Mouse (Mus musculus) embryonic facial prominence, embryonic 12.5 days (tissue): ENCODE measurements around the gene Aes. TPM values are rescaled to one million over a fixed set of nuclear protein-coding genes. Genes with fewer than 3 reads are reported as not detected.

Experiments
- ATAC-seq: fragments of 200-750 bp; cut with Nextera tagmentation; 2 replicates; pipeline ENCODE4 v1.8.0; 2017; ENCODE audit not compliant: insufficient number of reproducible peaks, insufficient read depth, low FRiP score, low TSS enrichment
- H3K27ac ChIP-seq: fragments of 300-500 bp; sonication (generic); 2 replicates; pipeline ENCODE4 v1.5.1; 2016; ENCODE audit warnings: mild to moderate bottlenecking
- H3K27me3 ChIP-seq: fragments of 300-500 bp; sonication (generic); 2 replicates; pipeline ENCODE4 v1.6.1; 2016; ENCODE audit warnings: mild to moderate bottlenecking, moderate library complexity
- H3K36me3 ChIP-seq: fragments of 300-500 bp; sonication (generic); 2 replicates; pipeline ENCODE4 v1.6.1; 2016; ENCODE audit warnings: mild to moderate bottlenecking
- H3K4me1 ChIP-seq: fragments of 300-500 bp; sonication (generic); 2 replicates; pipeline ENCODE4 v1.6.1; 2016
- H3K4me2 ChIP-seq: fragments of 300-500 bp; sonication (generic); replicated peaks from 2 replicates; pipeline ENCODE4 v1.6.1; 2016; ENCODE audit warnings: mild to moderate bottlenecking, moderate library complexity
- H3K4me3 ChIP-seq: fragments of 300-500 bp; sonication (generic); 2 replicates; pipeline ENCODE4 v1.5.1; 2016; ENCODE audit warnings: mild to moderate bottlenecking
- H3K9ac ChIP-seq: fragments of 300-500 bp; sonication (generic); 2 replicates; pipeline ENCODE4 v1.6.1; 2016; ENCODE audit warnings: mild to moderate bottlenecking, moderate library complexity
- H3K9me3 ChIP-seq: fragments of 300-500 bp; sonication (generic); 2 replicates; pipeline ENCODE4 v1.6.1; 2016; ENCODE audit warnings: mild to moderate bottlenecking, moderate library complexity
- WGBS: fragments of 180-500 bp; shearing (Covaris S2); methylation state at CpG from one replicate; pipeline ENCODE4 v1.1.7; 2016; 5-methylcytosine and 5-hydroxymethylcytosine counted together
- polyA plus RNA-seq: library from polyadenylated mRNA; unstranded; fragments of >200 nt; fragmentation: Nextera tagmentation; extraction: Ambion mirVana; gene quantifications from 2 replicates; pipeline ENCODE4 v1.2.1, GENCODE M21; 2016

The Aes gene
- polyA plus RNA-seq, 1 experiment from 2014 or later: 523 TPM

- no peak overlapping the region for H3K4me3 ChIP-seq
- no peaks in the 10 kb centered on the region for H3K27me3 ChIP-seq
- H3K9me3 ChIP-seq: no peaks in the 10 kb centered on the region
- 0 out of 2 replicates have a peak overlapping the region, but pooled peaks have one; percentile 17 for H3K9ac ChIP-seq
- 0 out of 2 replicates have a peak, but pooled peaks have one; percentile 17 for ATAC-seq
- peak overlapping the region; percentile 63; the same call in 1 of the 2 replicates for H3K27ac ChIP-seq
- 11% methylated on average over 7 of the region's 7 CpGs for WGBS
- peak overlapping the region; percentile 42 for H3K4me2 ChIP-seq
- H3K36me3 ChIP-seq: no peaks in the 10 kb centered on the region
- H3K4me1 ChIP-seq: peaks cover 54% of the 10 kb centered on the region
These were observed 42.2 kb downstream of the Aes start for GRCm38 (mm10) chr10:81601396-81601905.

GRCm38 (mm10) chr10:81602741-81603151 is 43.5 kb downstream of the Aes start:
- no peaks in the 10 kb centered on the region for H3K9me3 ChIP-seq
- H3K4me3 ChIP-seq: no peak overlapping the region
- H3K27me3 ChIP-seq: no peaks in the 10 kb centered on the region
- H3K27ac ChIP-seq: no peak overlapping the region; the same call in 1 of the 2 replicates
- no peak overlapping the region for H3K9ac ChIP-seq
- H3K36me3 ChIP-seq: no peaks in the 10 kb centered on the region
- peaks cover 47% of the 10 kb centered on the region for H3K4me1 ChIP-seq
- 14% methylated on average over 4 of the region's 4 CpGs for WGBS
- H3K4me2 ChIP-seq: no peak overlapping the region
- no peak for ATAC-seq

GRCm38 (mm10) chr10:81604019-81604967 is 45.0 kb downstream of the Aes start:
- peaks cover 36% of the 10 kb centered on the region for H3K4me1 ChIP-seq
- no peaks in the 10 kb centered on the region for H3K9me3 ChIP-seq
- peak overlapping the region; percentile 85 for H3K4me2 ChIP-seq
- H3K27me3 ChIP-seq: no peaks in the 10 kb centered on the region
- H3K4me3 ChIP-seq: no peak overlapping the region
- H3K9ac ChIP-seq: no peak overlapping the region
- ATAC-seq: no peak
- 80% methylated on average over 12 of the region's 12 CpGs for WGBS
- H3K36me3 ChIP-seq: no peaks in the 10 kb centered on the region
- H3K27ac ChIP-seq: no peak overlapping the region; the same call in 1 of the 2 replicates

- peaks cover 35% of the 10 kb centered on the region for H3K4me1 ChIP-seq
- WGBS: 19% methylated on average over 29 of the region's 29 CpGs
These were observed 45.8 kb downstream of the Aes start for GRCm38 (mm10) chr10:81604968-81605665.

GRCm38 (mm10) chr10:81605666-81605973 is 46.3 kb downstream of the Aes start:
- no peak for ATAC-seq
- Histone ChIP-seq H3K9ac (peak overlapping the region; percentile 28; the same call in 1 of the 2 replicates), H3K27me3 (no peaks in the 10 kb centered on the region), H3K36me3 (no peaks in the 10 kb centered on the region), H3K4me3 (peak overlapping the region; percentile 54), H3K4me1 (peaks cover 33% of the 10 kb centered on the region), H3K27ac (peak overlapping the region; percentile 90), H3K9me3 (no peaks in the 10 kb centered on the region), H3K4me2 (peak overlapping the region; percentile 85)
- WGBS: 5% methylated on average over 14 of the region's 14 CpGs

More at GRCm38 (mm10) chr10:81604968-81605665, 45.8 kb downstream of the Aes start:
- no peak for ATAC-seq
- H3K36me3 ChIP-seq: no peaks in the 10 kb centered on the region
- H3K27me3 ChIP-seq: no peaks in the 10 kb centered on the region
- peak overlapping the region; percentile 90 for H3K27ac ChIP-seq
- no peaks in the 10 kb centered on the region for H3K9me3 ChIP-seq
- H3K4me3 ChIP-seq: peak overlapping the region; percentile 54
- H3K4me2 ChIP-seq: peak overlapping the region; percentile 85
- H3K9ac ChIP-seq: no peak overlapping the region

- Histone ChIP-seq H3K4me1 (peaks cover 32% of the 10 kb centered on the region), H3K27me3 (no peaks in the 10 kb centered on the region), H3K4me3 (peak within 1 kb of the TSS; percentile 54), H3K4me2 (peak within 1 kb of the TSS; percentile 85), H3K27ac (peak within 1 kb of the TSS; percentile 90), H3K9ac (peak within 1 kb of the TSS; percentile 48), H3K9me3 (no peaks in the 10 kb centered on the region; the same call in 1 of the 2 replicates), H3K36me3 (no peaks in the 10 kb centered on the region)
- ATAC-seq: peak; percentile 71
- WGBS: under 1% methylated on average over 39 of the region's 39 CpGs
These were observed 46.9 kb downstream of the Aes start, which contains the start of gene BC025920 for GRCm38 (mm10) chr10:81605974-81606751. Gene BC025920 (plus strand): TSS chr10:81606270.

GRCm38 (mm10) chr10:81608308-81608707 is 49.0 kb downstream of the Aes start:
- Histone ChIP-seq H3K9me3 (no peaks in the 10 kb centered on the region; the same call in 1 of the 2 replicates), H3K27ac (no peak overlapping the region), H3K9ac (no peak overlapping the region), H3K4me2 (no peak overlapping the region), H3K4me1 (peaks cover 15% of the 10 kb centered on the region), H3K27me3 (no peaks in the 10 kb centered on the region), H3K4me3 (no peak overlapping the region), H3K36me3 (no peaks in the 10 kb centered on the region)
- 86% methylated on average over 1 of the region's 1 CpGs for WGBS
- no peak for ATAC-seq

- H3K4me1 ChIP-seq: peaks cover 4% of the 10 kb centered on the region; the same call in 1 of the 2 replicates
- no peak overlapping the region for H3K4me3 ChIP-seq
- no peak overlapping the region for H3K9ac ChIP-seq
- H3K4me2 ChIP-seq: no peak overlapping the region
- WGBS: 62% methylated on average over 3 of the region's 3 CpGs
- no peaks in the 10 kb centered on the region; the same call in 1 of the 2 replicates for H3K9me3 ChIP-seq
- no peaks in the 10 kb centered on the region for H3K36me3 ChIP-seq
- H3K27me3 ChIP-seq: no peaks in the 10 kb centered on the region
- H3K27ac ChIP-seq: no peak overlapping the region
- no peak for ATAC-seq
These were observed 53.5 kb downstream of the Aes start for GRCm38 (mm10) chr10:81612779-81613178.

- ATAC-seq: no peak
- H3K9ac ChIP-seq: no peak overlapping the region
- 53% methylated on average over 6 of the region's 6 CpGs for WGBS
- no peaks in the 10 kb centered on the region; the same call in 1 of the 2 replicates for H3K9me3 ChIP-seq
- no peak overlapping the region for H3K27ac ChIP-seq
- no peak overlapping the region for H3K4me3 ChIP-seq
- no peaks in the 10 kb centered on the region for H3K36me3 ChIP-seq
- H3K4me2 ChIP-seq: no peak overlapping the region
- no peaks in the 10 kb centered on the region for H3K27me3 ChIP-seq
- peaks cover 4% of the 10 kb centered on the region; the same call in 1 of the 2 replicates for H3K4me1 ChIP-seq
These were observed 56.2 kb downstream of the Aes start for GRCm38 (mm10) chr10:81615486-81615885.
